Mouse (Mus musculus): Measurements from ENCODE around the gene Hs2st1. TPM values are rescaled to one million over a fixed set of nuclear protein-coding genes. Genes with fewer than 3 reads are reported as not detected.

Hs2st1 gene
- polyA plus RNA-seq, 1 experiment from 2014 or later: 13.7 TPM

GRCm38 (mm10) chr3:144580281-144580680 is 10.3 kb upstream of the Hs2st1 start:
- ATAC-seq (replicated peaks; ENCODE audit: low FRiP score, low TSS enrichment, low read depth) (no peak), DNase-seq (ENCODE audit: low spot score) (peak; percentile 15)
- no peak overlapping the region for H3K4me3 ChIP-seq (ENCODE audit: low read depth, low read length)
- no peaks in the 10 kb centered on the region; the same call in none of the 2 replicates for H3K4me1 ChIP-seq (replicated peaks; ENCODE audit: control insufficient read depth, insufficient read depth, low read length)
- no peaks in the 10 kb centered on the region for H3K27me3 ChIP-seq (replicated peaks; ENCODE audit: control insufficient read depth, insufficient read depth, low read length)
- H3K27ac ChIP-seq (ENCODE audit: low read depth): no peak overlapping the region
- no peak overlapping the region for H3K9ac ChIP-seq (ENCODE audit: low read length)
- 87% methylated on average over 7 of the region's 7 CpGs for WGBS
- no peaks in the 10 kb centered on the region for H3K9me3 ChIP-seq (ENCODE audit: control insufficient read depth, low read length)
- H3K36me3 ChIP-seq (ENCODE audit: control insufficient read depth, insufficient read depth, low read length): peaks cover 45% of the 10 kb centered on the region
- H3K4me2 ChIP-seq (ENCODE audit: low read length): no peak overlapping the region

DNA sequence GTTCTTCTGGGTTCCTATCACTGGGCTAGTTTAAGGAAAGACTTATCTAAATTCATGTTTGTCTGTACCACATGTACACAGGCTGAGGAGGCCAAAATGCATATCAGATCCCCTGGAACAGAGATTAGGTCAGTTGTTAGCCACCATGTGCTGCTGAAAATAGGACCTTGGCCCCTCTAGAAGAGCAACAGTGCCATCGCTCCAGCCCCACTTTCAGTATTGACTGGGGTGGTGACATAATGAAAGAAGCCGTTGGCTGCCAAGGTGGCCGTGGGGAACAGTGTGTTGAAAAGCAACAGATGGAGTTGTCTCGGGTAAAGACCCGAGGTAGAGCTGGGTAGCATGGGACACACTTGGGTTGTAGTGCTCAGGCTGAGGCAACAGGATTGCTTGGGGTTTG is 9.8 kb upstream of the Hs2st1 start:
- H3K36me3 ChIP-seq (ENCODE audit: control insufficient read depth, insufficient read depth, low read length): peaks cover 45% of the 10 kb centered on the region
- no peak overlapping the region for H3K4me2 ChIP-seq (ENCODE audit: low read length)
- DNase-seq (ENCODE audit: low spot score): peak; percentile 25
- no peak overlapping the region for H3K4me3 ChIP-seq (ENCODE audit: low read depth, low read length)
- H3K27me3 ChIP-seq (replicated peaks; ENCODE audit: control insufficient read depth, insufficient read depth, low read length): no peaks in the 10 kb centered on the region
- 88% methylated on average over 5 of the region's 5 CpGs for WGBS
- no peak overlapping the region for H3K27ac ChIP-seq (ENCODE audit: low read depth)
- ATAC-seq (replicated peaks; ENCODE audit: low FRiP score, low TSS enrichment, low read depth): no peak
- no peaks in the 10 kb centered on the region; the same call in 1 of the 2 replicates for H3K4me1 ChIP-seq (replicated peaks; ENCODE audit: control insufficient read depth, insufficient read depth, low read length)
- no peak overlapping the region for H3K9ac ChIP-seq (ENCODE audit: low read length)
- no peaks in the 10 kb centered on the region for H3K9me3 ChIP-seq (ENCODE audit: control insufficient read depth, low read length)

GRCm38 (mm10) chr3:144578921-144579320 is 8.9 kb upstream of the Hs2st1 start:
- no peaks in the 10 kb centered on the region for H3K9me3 ChIP-seq (ENCODE audit: control insufficient read depth, low read length)
- H3K4me2 ChIP-seq (ENCODE audit: low read length): no peak overlapping the region
- no peak overlapping the region for H3K27ac ChIP-seq (ENCODE audit: low read depth)
- H3K36me3 ChIP-seq (ENCODE audit: control insufficient read depth, insufficient read depth, low read length): peaks cover 54% of the 10 kb centered on the region
- no peaks in the 10 kb centered on the region; the same call in 1 of the 2 replicates for H3K4me1 ChIP-seq (replicated peaks; ENCODE audit: control insufficient read depth, insufficient read depth, low read length)
- ATAC-seq (replicated peaks; ENCODE audit: low FRiP score, low TSS enrichment, low read depth): no peak
- H3K27me3 ChIP-seq (replicated peaks; ENCODE audit: control insufficient read depth, insufficient read depth, low read length): no peaks in the 10 kb centered on the region
- no peak overlapping the region for H3K4me3 ChIP-seq (ENCODE audit: low read depth, low read length)
- no peak overlapping the region for H3K9ac ChIP-seq (ENCODE audit: low read length)
- no peak for DNase-seq (ENCODE audit: low spot score)
- 93% methylated on average over 4 of the region's 4 CpGs for WGBS

- 62% methylated on average over 10 of the region's 10 CpGs for WGBS
- Histone ChIP-seq H3K4me1 (replicated peaks; ENCODE audit: control insufficient read depth, insufficient read depth, low read length) (peaks cover under 1% of the 10 kb centered on the region), H3K27ac (ENCODE audit: low read depth) (no peak overlapping the region), H3K27me3 (replicated peaks; ENCODE audit: control insufficient read depth, insufficient read depth, low read length) (no peaks in the 10 kb centered on the region), H3K4me2 (ENCODE audit: low read length) (no peak overlapping the region), H3K9me3 (ENCODE audit: control insufficient read depth, low read length) (no peaks in the 10 kb centered on the region), H3K9ac (ENCODE audit: low read length) (no peak overlapping the region), H3K4me3 (ENCODE audit: low read depth, low read length) (no peak overlapping the region), H3K36me3 (ENCODE audit: control insufficient read depth, insufficient read depth, low read length) (peaks cover 57% of the 10 kb centered on the region)
- ATAC-seq (replicated peaks; ENCODE audit: low FRiP score, low TSS enrichment, low read depth): no peak
- DNase-seq (ENCODE audit: low spot score): peak; percentile 48
Observed at GRCm38 (mm10) chr3:144577366-144578340, 7.7 kb upstream of the Hs2st1 start.

GRCm38 (mm10) chr3:144574256-144574655 is 4.3 kb upstream of the Hs2st1 start:
- H3K4me2 ChIP-seq (ENCODE audit: low read length): no peak overlapping the region
- DNase-seq (ENCODE audit: low spot score) (no peak), ATAC-seq (replicated peaks; ENCODE audit: low FRiP score, low TSS enrichment, low read depth) (no peak)
- no peaks in the 10 kb centered on the region for H3K27me3 ChIP-seq (replicated peaks; ENCODE audit: control insufficient read depth, insufficient read depth, low read length)
- no peaks in the 10 kb centered on the region for H3K9me3 ChIP-seq (ENCODE audit: control insufficient read depth, low read length)
- WGBS: 89% methylated on average over 7 of the region's 7 CpGs
- peaks cover 39% of the 10 kb centered on the region for H3K36me3 ChIP-seq (ENCODE audit: control insufficient read depth, insufficient read depth, low read length)
- no peak overlapping the region for H3K4me3 ChIP-seq (ENCODE audit: low read depth, low read length)
- H3K9ac ChIP-seq (ENCODE audit: low read length): no peak overlapping the region
- H3K4me1 ChIP-seq (replicated peaks; ENCODE audit: control insufficient read depth, insufficient read depth, low read length): peaks cover 14% of the 10 kb centered on the region
- H3K27ac ChIP-seq (ENCODE audit: low read depth): no peak overlapping the region

DNA sequence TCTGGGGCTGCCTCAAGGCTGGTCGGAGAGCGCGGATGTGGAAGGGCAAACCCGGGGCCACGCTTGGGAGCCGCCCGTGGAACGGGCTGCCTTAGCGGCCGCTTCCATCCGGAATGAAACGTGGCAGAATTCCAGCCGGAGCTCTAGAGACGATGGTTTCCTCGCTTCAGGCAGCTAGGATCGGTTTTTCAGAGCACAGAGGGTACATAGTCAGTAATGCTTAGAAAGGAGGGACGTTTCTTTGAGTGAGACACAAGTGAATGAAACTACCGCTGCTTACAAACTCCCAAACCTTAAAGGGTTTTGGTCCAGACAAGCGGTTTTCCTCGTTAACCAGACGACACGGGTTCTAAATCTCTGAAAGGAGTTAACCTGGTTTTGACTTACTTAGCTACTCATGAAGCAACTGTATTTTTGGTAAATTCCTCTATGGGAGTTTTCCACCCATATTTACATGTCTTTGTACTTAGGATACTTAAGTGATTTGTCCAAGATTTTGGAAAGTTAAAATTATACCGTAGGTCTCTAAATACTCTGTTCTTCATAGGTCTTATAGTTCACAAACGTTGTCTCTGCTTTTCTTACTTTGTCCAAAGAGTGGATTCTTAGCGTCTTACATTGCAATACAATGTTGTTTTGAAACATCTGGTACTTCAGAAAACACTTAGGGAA is 971 bp upstream of the Hs2st1 start:
- Histone ChIP-seq H3K27me3 (replicated peaks; ENCODE audit: control insufficient read depth, insufficient read depth, low read length) (no peaks in the 10 kb centered on the region), H3K36me3 (ENCODE audit: control insufficient read depth, insufficient read depth, low read length) (peaks cover 22% of the 10 kb centered on the region), H3K4me2 (ENCODE audit: low read length) (peak overlapping the region; percentile 93), H3K4me3 (ENCODE audit: low read depth, low read length) (peak overlapping the region; percentile 94), H3K9ac (ENCODE audit: low read length) (peak overlapping the region; percentile 96), H3K4me1 (replicated peaks; ENCODE audit: control insufficient read depth, insufficient read depth, low read length) (peaks cover 18% of the 10 kb centered on the region), H3K9me3 (ENCODE audit: control insufficient read depth, low read length) (no peaks in the 10 kb centered on the region), H3K27ac (ENCODE audit: low read depth) (peak overlapping the region; percentile 95)
- WGBS: under 1% methylated on average over 25 of the region's 25 CpGs
- ATAC-seq (replicated peaks; ENCODE audit: low FRiP score, low TSS enrichment, low read depth) (no peak), DNase-seq (ENCODE audit: low spot score) (no peak)

DNA sequence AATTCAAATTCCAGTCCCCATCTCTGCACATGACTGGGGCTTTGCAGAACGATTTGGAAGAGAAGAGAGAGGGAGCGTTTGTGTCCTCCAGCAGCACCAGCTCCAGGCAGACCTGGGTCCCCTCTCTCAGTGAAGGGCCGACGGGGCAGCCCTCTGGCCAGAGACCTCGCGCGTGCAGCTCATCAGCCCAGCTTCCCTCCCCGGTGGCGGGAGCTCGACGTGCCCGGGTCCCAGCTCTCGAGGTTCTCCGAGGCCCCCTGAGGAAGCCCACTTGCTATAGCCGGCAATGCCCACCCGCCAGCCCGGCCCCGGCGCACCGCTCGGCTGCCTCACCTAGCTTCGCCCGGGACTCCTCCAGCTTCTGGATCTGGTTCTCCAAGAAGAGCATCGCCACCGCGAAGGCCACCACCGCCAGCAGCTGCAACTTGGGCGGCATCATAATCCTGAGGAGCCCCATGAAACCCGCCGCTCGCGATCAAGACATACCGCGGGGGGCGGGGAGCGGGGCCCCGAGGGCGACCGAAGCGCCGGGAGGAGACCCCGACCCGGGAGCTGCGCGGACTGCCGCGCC is 495 bp downstream of the Hs2st1 start:
- under 1% methylated on average over 47 of the region's 47 CpGs for WGBS
- peak; percentile 72 for DNase-seq (ENCODE audit: low spot score)
- Histone ChIP-seq H3K9me3 (ENCODE audit: control insufficient read depth, low read length) (no peaks in the 10 kb centered on the region), H3K36me3 (ENCODE audit: control insufficient read depth, insufficient read depth, low read length) (peaks cover 17% of the 10 kb centered on the region), H3K27me3 (replicated peaks; ENCODE audit: control insufficient read depth, insufficient read depth, low read length) (no peaks in the 10 kb centered on the region), H3K27ac (ENCODE audit: low read depth) (peak overlapping the region; percentile 80), H3K4me1 (replicated peaks; ENCODE audit: control insufficient read depth, insufficient read depth, low read length) (peaks cover 20% of the 10 kb centered on the region), H3K9ac (ENCODE audit: low read length) (peak overlapping the region; percentile 82), H3K4me3 (ENCODE audit: low read depth, low read length) (peak overlapping the region; percentile 94), H3K4me2 (ENCODE audit: low read length) (peak overlapping the region; percentile 90)
- peak; percentile 17 for ATAC-seq (replicated peaks; ENCODE audit: low FRiP score, low TSS enrichment, low read depth)

DNA sequence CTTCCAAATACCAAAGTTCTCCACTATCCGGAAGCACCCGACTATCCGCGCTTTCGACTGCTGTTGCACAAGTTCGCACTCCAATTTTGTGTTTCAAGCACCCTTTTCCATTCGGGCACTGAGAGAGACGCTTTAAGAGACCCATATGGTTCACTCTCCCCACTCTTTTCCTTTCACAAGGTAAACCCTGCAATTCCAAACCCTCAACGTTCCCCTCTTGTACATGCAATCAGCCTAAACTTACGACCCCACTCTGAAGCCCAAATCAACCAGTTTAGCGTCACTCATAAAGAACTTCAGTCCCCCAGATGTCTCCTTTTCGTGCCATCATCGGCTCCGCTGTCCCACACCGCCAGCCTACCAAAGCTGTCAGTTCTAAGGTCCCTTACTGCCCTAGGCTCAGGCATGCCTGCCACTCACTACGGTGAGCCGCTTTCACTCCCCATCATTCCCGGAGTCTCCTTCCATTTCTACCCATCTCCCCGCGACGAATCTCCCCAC is 1.1 kb downstream of the Hs2st1 start:
- under 1% methylated on average over 21 of the region's 21 CpGs for WGBS
- peaks cover 11% of the 10 kb centered on the region for H3K36me3 ChIP-seq (ENCODE audit: control insufficient read depth, insufficient read depth, low read length)
- peaks cover 26% of the 10 kb centered on the region for H3K4me1 ChIP-seq (replicated peaks; ENCODE audit: control insufficient read depth, insufficient read depth, low read length)
- H3K27me3 ChIP-seq (replicated peaks; ENCODE audit: control insufficient read depth, insufficient read depth, low read length): no peaks in the 10 kb centered on the region
- H3K4me2 ChIP-seq (ENCODE audit: low read length): peak overlapping the region; percentile 90
- DNase-seq (ENCODE audit: low spot score) (peak; percentile 64), ATAC-seq (replicated peaks; ENCODE audit: low FRiP score, low TSS enrichment, low read depth) (no peak)
- H3K4me3 ChIP-seq (ENCODE audit: low read depth, low read length): peak overlapping the region; percentile 94
- H3K9me3 ChIP-seq (ENCODE audit: control insufficient read depth, low read length): no peaks in the 10 kb centered on the region
- H3K27ac ChIP-seq (ENCODE audit: low read depth): no peak overlapping the region
- H3K9ac ChIP-seq (ENCODE audit: low read length): peak overlapping the region; percentile 82

Data from intestine, embryonic 14.5 days (tissue).